Comparison of ENCODE assay signal across 17 mouse cellular contexts in the genomic region with DNA sequence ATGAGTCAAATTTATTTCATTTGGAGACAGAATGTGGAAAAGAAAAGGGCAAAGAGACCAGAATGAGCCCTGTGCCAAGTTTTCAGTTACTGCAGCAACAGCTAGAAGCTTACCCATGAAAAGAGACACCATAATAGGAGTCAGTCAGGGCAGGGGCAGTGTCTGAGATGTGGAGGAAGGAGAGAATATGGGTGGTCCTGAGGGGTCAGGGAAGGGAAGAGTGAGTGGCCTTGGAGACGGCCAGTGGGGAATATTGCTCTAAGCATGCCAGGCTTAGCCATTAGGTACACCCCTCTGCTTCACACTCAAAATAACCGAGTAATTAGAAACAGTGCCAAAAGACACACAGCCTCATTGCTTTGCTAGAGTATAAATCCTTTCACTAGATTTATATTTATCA. TPM values are rescaled to one million over a fixed set of nuclear protein-coding genes. Genes with fewer than 3 reads are reported as not detected.
"Had no signal": no experiment of that assay in that cellular context is flagged by ENCODE, and none has a peak within 500 bp of the region (broad histone marks: within the 10 kb centered on the region; RNA-seq: fewer than 3 reads in every experiment).

No protein-coding gene starts in this region.

- H3K4me1 ChIP-seq: limb, embryonic 12.5 days; liver, embryonic 13.5 days; lung, embryonic 15.5 days; midbrain, embryonic 12.5 days had no signal

- ATAC-seq: liver, postnatal 0 days; midbrain, embryonic 16.5 days had no signal

- H3K36me3 ChIP-seq: limb, embryonic 12.5 days; liver, embryonic 13.5 days; lung, embryonic 15.5 days; midbrain, embryonic 12.5 days had no signal

- H3K9me3 ChIP-seq: liver, embryonic 13.5 days; midbrain, embryonic 12.5 days had no signal

- H3K27me3 ChIP-seq: limb, embryonic 12.5 days; liver, embryonic 13.5 days; lung, embryonic 15.5 days; midbrain, embryonic 12.5 days had no signal

- H3K27ac ChIP-seq: limb, embryonic 12.5 days; liver, embryonic 13.5 days; lung, embryonic 15.5 days; macrophage; midbrain, embryonic 12.5 days had no signal

- H3K9ac ChIP-seq: limb, embryonic 12.5 days; liver, embryonic 13.5 days; liver, postnatal 0 days; lung, embryonic 15.5 days; midbrain, embryonic 12.5 days had no signal

- H3K4me2 ChIP-seq: limb, embryonic 12.5 days; liver, embryonic 13.5 days; lung, embryonic 15.5 days; midbrain, embryonic 12.5 days had no signal

- H3K4me3 ChIP-seq: limb, embryonic 12.5 days; liver, embryonic 13.5 days; lung, embryonic 15.5 days; midbrain, embryonic 12.5 days had no signal

- DNase-seq: kidney, adult 2 months; kidney, postnatal 36 days; layer of hippocampus, adult 9-11 months; layer of hippocampus, postnatal 36 days; liver; liver, embryonic 13.5 days; liver, postnatal 0 days; lung, postnatal 14 days; right cerebral cortex, adult 18-20 months; right cerebral cortex, postnatal 25 days; thymus, postnatal 36 days had no signal

RNA-seq across cellular contexts. Expression of gene Ednra, which starts 9.5 kb away (rescaled TPM):
- total RNA-seq: megakaryocyte-erythroid progenitor cell, adult 5-6 weeks had no signal
- polyA plus RNA-seq: macrophage had no signal
